Mouse (Mus musculus) liver, postnatal 0 days (tissue): ENCODE measurements around the gene Capn7.

Experiments
- CTCF ChIP-seq: sonication (generic); IDR thresholded peaks from 2 replicates; pipeline ENCODE4 v1.5.1; 2016; ENCODE audit warnings: antibody characterized with exemption, low read depth
- EP300 ChIP-seq: IDR thresholded peaks from 2 replicates; pipeline ENCODE4 v1.6.1; 2016; ENCODE audit warnings: antibody characterized with exemption, low read depth, mild to moderate bottlenecking

DNA sequence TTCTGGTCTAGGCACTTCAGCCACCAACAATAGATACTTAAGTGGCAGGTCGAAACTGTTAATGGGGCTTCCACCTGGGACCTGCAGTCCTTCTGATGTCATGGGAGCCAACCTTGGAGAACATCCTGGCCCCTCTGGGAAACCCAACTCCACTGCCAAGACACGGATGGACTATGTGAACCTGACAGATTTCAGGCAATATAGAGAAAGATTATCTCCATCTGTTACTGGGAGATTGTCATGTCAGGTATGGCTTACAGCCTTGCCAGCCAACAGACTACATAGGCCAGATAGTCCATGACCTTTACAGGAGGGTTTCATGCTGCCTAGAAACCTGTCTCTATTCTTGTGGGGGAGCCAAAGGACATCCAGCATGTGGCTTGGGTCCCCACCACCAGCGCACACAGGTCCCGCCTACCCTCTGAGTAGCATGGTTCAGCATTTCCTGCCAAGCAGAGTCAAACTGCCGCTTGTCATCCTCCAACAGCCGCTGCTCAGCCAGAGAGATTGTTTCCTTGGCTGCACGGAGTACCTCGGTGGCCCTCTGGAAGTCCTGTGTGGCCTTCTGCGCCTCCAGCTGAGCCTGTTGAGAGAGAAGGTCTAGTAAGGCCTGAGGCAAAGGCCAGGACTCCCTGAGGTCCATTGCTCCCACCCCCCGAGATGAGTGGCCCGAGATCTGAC, 51.0 kb downstream of the Capn7 start:
- TF ChIP-seq CTCF (no peak), EP300 (no peak)
